Mouse (Mus musculus) MEL (cell line): ENCODE data around the gene Bloc1s4. TPM values are rescaled to one million over a fixed set of nuclear protein-coding genes. Genes with fewer than 3 reads are reported as not detected.
A peak's percentile ranks its signal among the peaks of the same experiment; 100 is the strongest.

Experiments used
- DNase-seq: peaks from one replicate; pipeline ENCODE4 v3.0.0; 2011; ENCODE audit warnings: low read depth, low spot score
- H3K27ac ChIP-seq: 2 replicates; pipeline ENCODE4 v1.5.1; 2012; ENCODE audit warnings: low read depth, mild to moderate bottlenecking, control low read depth, low read length, moderate library complexity; ENCODE audit not compliant: control insufficient read depth
- H3K27me3 ChIP-seq, 2 experiments: fragments of 150-350 bp in 1 of 2; sonication (generic) in 1 of 2; 2 replicates each; pipeline ENCODE4 v1.6.1; 2012; ENCODE audit warnings: low read length in 2 of 2, mild to moderate bottlenecking in 2 of 2, improper control_type of control experiment in 1 of 2, moderate library complexity in 1 of 2; ENCODE audit not compliant: insufficient read depth in 2 of 2, control insufficient read depth in 1 of 2
- H3K36me3 ChIP-seq, 2 experiments: 2 replicates each; pipeline ENCODE4 v1.6.1; 2012 to 2014; ENCODE audit warnings: low read length in 2 of 2, improper control_type of control experiment in 1 of 2, inconsistent platforms in 1 of 2, mild to moderate bottlenecking in 1 of 2; ENCODE audit not compliant: insufficient read depth in 2 of 2, control insufficient read depth in 1 of 2
- H3K4me1 ChIP-seq, 2 experiments: fragments of 150-350 bp in 1 of 2; sonication (generic) in 1 of 2; 2 replicates each; pipeline ENCODE4 v1.6.1; 2012; ENCODE audit warnings: low read length in 2 of 2, improper control_type of control experiment in 1 of 2, mild to moderate bottlenecking in 1 of 2; ENCODE audit not compliant: insufficient read depth in 2 of 2, control insufficient read depth in 1 of 2
- H3K4me3 ChIP-seq, 2 experiments: fragments of 150-350 bp in 1 of 2; sonication (generic) in 1 of 2; 2 replicates each; pipeline ENCODE4 v1.5.1; 2012; ENCODE audit warnings: low read depth in 2 of 2, low read length in 2 of 2, mild to moderate bottlenecking in 2 of 2, moderate library complexity in 2 of 2, control low read depth in 1 of 2, improper control_type of control experiment in 1 of 2; ENCODE audit not compliant: control insufficient read depth in 1 of 2, insufficient read depth in 1 of 2
- H3K79me2 ChIP-seq: 2 replicates; pipeline ENCODE4 v1.6.1; 2012; ENCODE audit warnings: mild to moderate bottlenecking, low read length, moderate library complexity; ENCODE audit not compliant: control insufficient read depth, poor library complexity, insufficient read depth
- H3K9ac ChIP-seq: 2 replicates; pipeline ENCODE4 v1.6.1; 2012; ENCODE audit warnings: low read depth, mild to moderate bottlenecking, control low read depth, low read length, moderate library complexity; ENCODE audit not compliant: control insufficient read depth, poor library complexity, severe bottlenecking
- H3K9me3 ChIP-seq: fragments of 150-350 bp; sonication (generic); replicated peaks from 2 replicates; pipeline ENCODE4 v1.6.1; 2012; ENCODE audit warnings: mild to moderate bottlenecking, low read length, improper control_type of control experiment, moderate library complexity; ENCODE audit not compliant: insufficient read depth
- CHD1 ChIP-seq: IDR thresholded peaks from 2 replicates; pipeline ENCODE4 v1.6.1; 2012; ENCODE audit warnings: low read depth, mild to moderate bottlenecking, inconsistent platforms, low read length, improper control_type of control experiment
- CHD2 ChIP-seq: IDR thresholded peaks from 2 replicates; pipeline ENCODE4 v1.6.1; 2011; ENCODE audit warnings: low read length, improper control_type of control experiment
- CTCF ChIP-seq, 3 experiments: IDR thresholded peaks in 2 of 3; conservative IDR thresholded peaks in 1 of 3; 2 replicates each; pipeline ENCODE4 v1.5.1; 2011 to 2012; ENCODE audit warnings: low read length in 3 of 3, low read depth in 2 of 3, mild to moderate bottlenecking in 2 of 3, improper control_type of control experiment in 1 of 3, inconsistent platforms in 1 of 3, mixed read lengths in 1 of 3, moderate library complexity in 1 of 3; ENCODE audit not compliant: control insufficient read depth in 1 of 3, insufficient read depth in 1 of 3, poor library complexity in 1 of 3, severe bottlenecking in 1 of 3
- E2F4 ChIP-seq: IDR thresholded peaks from 2 replicates; pipeline ENCODE4 v1.6.1; 2011; ENCODE audit warnings: low read depth, low read length, improper control_type of control experiment, borderline replicate concordance
- EP300 ChIP-seq, 2 experiments: IDR thresholded peaks; 2 replicates each; pipeline ENCODE4 v1.6.1; 2011; ENCODE audit warnings: improper control_type of control experiment in 2 of 2, low read length in 2 of 2, low read depth in 1 of 2, mild to moderate bottlenecking in 1 of 2
- ETS1 ChIP-seq: IDR thresholded peaks from 2 replicates; pipeline ENCODE4 v1.6.1; 2012; ENCODE audit warnings: low read depth, mild to moderate bottlenecking, inconsistent platforms, low read length, improper control_type of control experiment, moderate library complexity
- GABPA ChIP-seq: IDR thresholded peaks from 2 replicates; pipeline ENCODE4 v1.6.1; 2012; ENCODE audit warnings: low read depth, mild to moderate bottlenecking, inconsistent platforms, low read length, improper control_type of control experiment, moderate library complexity
- GATA1 ChIP-seq: IDR thresholded peaks from 2 replicates; pipeline ENCODE4 v1.6.1; 2011; ENCODE audit warnings: low read depth, low read length, improper control_type of control experiment
- HCFC1 ChIP-seq: IDR thresholded peaks from 2 replicates; pipeline ENCODE4 v1.6.1; 2012; ENCODE audit warnings: low read depth, mild to moderate bottlenecking, inconsistent platforms, low read length, improper control_type of control experiment, moderate library complexity
- JUND ChIP-seq: IDR thresholded peaks from 2 replicates; pipeline ENCODE4 v1.6.1; 2011; ENCODE audit warnings: low read depth, mild to moderate bottlenecking, improper control_type of control experiment, low read length
- KAT2A ChIP-seq: conservative IDR thresholded peaks from 2 replicates; pipeline ENCODE4 v1.6.1; 2012; ENCODE audit warnings: low read depth, low read length, improper control_type of control experiment, inconsistent platforms
- MAFK ChIP-seq: IDR thresholded peaks from 2 replicates; pipeline ENCODE4 v1.6.1; 2011; ENCODE audit warnings: low read depth, mild to moderate bottlenecking, low read length, improper control_type of control experiment, borderline replicate concordance
- MAX ChIP-seq: IDR thresholded peaks from 2 replicates; pipeline ENCODE4 v1.6.1; 2011; ENCODE audit warnings: low read length, improper control_type of control experiment
- MEF2A ChIP-seq: IDR thresholded peaks from 2 replicates; pipeline ENCODE4 v1.6.1; 2014; ENCODE audit warnings: low read depth, mild to moderate bottlenecking, inconsistent platforms, low read length, improper control_type of control experiment; ENCODE audit not compliant: poor library complexity, insufficient replicate concordance, severe bottlenecking; ENCODE audit errors: extremely low read depth
- MXI1 ChIP-seq: IDR thresholded peaks from 2 replicates; pipeline ENCODE4 v1.6.1; 2011; ENCODE audit warnings: mild to moderate bottlenecking, low read depth, low read length, improper control_type of control experiment
- MYC ChIP-seq: IDR thresholded peaks from 2 replicates; pipeline ENCODE4 v1.6.1; 2011; ENCODE audit warnings: low read depth, mild to moderate bottlenecking, low read length, improper control_type of control experiment, moderate library complexity
- NELFE ChIP-seq: IDR thresholded peaks from 2 replicates; pipeline ENCODE4 v1.6.1; 2011; ENCODE audit warnings: low read depth, low read length, improper control_type of control experiment
- NRF1 ChIP-seq: IDR thresholded peaks from 2 replicates; pipeline ENCODE4 v1.6.1; 2014; ENCODE audit warnings: low read depth, mild to moderate bottlenecking, inconsistent platforms, low read length, improper control_type of control experiment, moderate library complexity; ENCODE audit not compliant: poor library complexity, insufficient read depth, severe bottlenecking
- POLR2AphosphoS2 ChIP-seq: IDR thresholded peaks from 2 replicates; pipeline ENCODE4 v1.6.1; 2011; ENCODE audit warnings: low read length, improper control_type of control experiment
- RAD21 ChIP-seq: IDR thresholded peaks from 2 replicates; pipeline ENCODE4 v1.6.1; 2011; ENCODE audit warnings: mild to moderate bottlenecking, low read depth, low read length, improper control_type of control experiment
- RCOR1 ChIP-seq: IDR thresholded peaks from 2 replicates; pipeline ENCODE4 v1.6.1; 2012; ENCODE audit warnings: low read depth, mild to moderate bottlenecking, inconsistent platforms, low read length, improper control_type of control experiment
- SMC3 ChIP-seq: IDR thresholded peaks from 2 replicates; pipeline ENCODE4 v1.6.1; 2011; ENCODE audit warnings: low read depth, low read length, improper control_type of control experiment
- TAL1 ChIP-seq: IDR thresholded peaks from 2 replicates; pipeline ENCODE4 v1.6.1; 2012; ENCODE audit warnings: mild to moderate bottlenecking, inconsistent platforms, low read length, moderate library complexity, mixed read lengths
- TBP ChIP-seq: IDR thresholded peaks from 2 replicates; pipeline ENCODE4 v1.8.0; 2011; ENCODE audit warnings: low read depth, low read length, improper control_type of control experiment
- TCF12 ChIP-seq: IDR thresholded peaks from 2 replicates; pipeline ENCODE4 v1.6.1; 2014; ENCODE audit warnings: low read depth, mild to moderate bottlenecking, inconsistent platforms, low read length, improper control_type of control experiment, moderate library complexity
- UBTF ChIP-seq: IDR thresholded peaks from 2 replicates; pipeline ENCODE4 v1.6.1; 2012; ENCODE audit warnings: low read depth, mild to moderate bottlenecking, inconsistent platforms, low read length, improper control_type of control experiment, moderate library complexity, borderline replicate concordance; ENCODE audit not compliant: insufficient read depth
- USF1 ChIP-seq: IDR thresholded peaks from 2 replicates; pipeline ENCODE4 v1.6.1; 2014; ENCODE audit warnings: low read depth, mild to moderate bottlenecking, inconsistent platforms, low read length, improper control_type of control experiment, moderate library complexity
- USF2 ChIP-seq, 2 experiments: IDR thresholded peaks; 2 replicates each; pipeline ENCODE4 v1.6.1; 2011 to 2012; ENCODE audit warnings: improper control_type of control experiment in 2 of 2, low read length in 2 of 2, borderline replicate concordance in 1 of 2, inconsistent platforms in 1 of 2, low read depth in 1 of 2, mild to moderate bottlenecking in 1 of 2; ENCODE audit not compliant: insufficient read depth in 1 of 2
- ZC3H11A ChIP-seq: IDR thresholded peaks from 2 replicates; pipeline ENCODE4 v1.6.1; 2012; ENCODE audit warnings: low read depth, mild to moderate bottlenecking, inconsistent platforms, low read length, improper control_type of control experiment
- ZKSCAN1 ChIP-seq: IDR thresholded peaks from 2 replicates; pipeline ENCODE4 v1.6.1; 2012; ENCODE audit warnings: low read depth, mild to moderate bottlenecking, inconsistent platforms, low read length, improper control_type of control experiment, moderate library complexity
- ZMIZ1 ChIP-seq: IDR thresholded peaks from 2 replicates; pipeline ENCODE4 v1.6.1; 2012; ENCODE audit warnings: low read depth, mild to moderate bottlenecking, inconsistent platforms, low read length, improper control_type of control experiment, moderate library complexity
- ZNF384 ChIP-seq: IDR thresholded peaks from 2 replicates; pipeline ENCODE4 v1.6.1; 2012; ENCODE audit warnings: low read depth, mild to moderate bottlenecking, inconsistent platforms, low read length, improper control_type of control experiment
- polyA plus RNA-seq, 2 experiments: library from polyadenylated mRNA; stranded (reverse) in 1 of 2; unstranded in 1 of 2; fragments of >175 nt in 1 of 2; fragments of >200 nt in 1 of 2; gene quantifications; 2 replicates each; pipeline versions ENCODE4 v1.2.1 to v1.2.4; 2012; ENCODE audit warnings: low replicate concordance in 2 of 2, low read depth in 1 of 2; ENCODE audit not compliant: insufficient read length in 2 of 2, insufficient read depth in 1 of 2, missing spikeins in 1 of 2
- total RNA-seq: library from RNA; depleted of rRNA; stranded (reverse); fragments of 300-350 nt; gene quantifications from 2 replicates; pipeline ENCODE4 v1.2.3, GENCODE M21; 2012

The Bloc1s4 gene
- total and polyA plus RNA-seq, 3 experiments = 29.8 to 32.9 TPM; not detected in 1

DNA sequence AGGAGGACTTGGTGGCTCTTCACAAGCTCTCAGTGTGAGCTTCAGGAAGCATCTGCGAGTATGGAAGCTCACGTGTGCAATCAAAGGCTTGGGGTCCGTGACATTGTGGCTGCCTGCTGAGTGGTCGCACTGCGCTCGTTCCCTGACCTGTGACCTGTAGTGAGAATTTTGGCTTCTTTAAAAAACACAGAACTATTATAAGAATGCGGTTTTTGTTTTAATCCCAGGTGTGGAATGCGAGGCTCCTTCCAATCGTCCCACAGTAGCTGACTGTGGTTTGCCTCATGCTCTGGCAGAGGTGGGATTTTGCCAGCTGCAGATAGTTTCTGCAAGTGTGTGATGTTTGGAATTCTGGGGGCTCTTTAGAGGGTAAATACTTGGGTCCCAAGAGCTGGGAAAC lies 25.1 kb downstream of the Bloc1s4 start:
- H3K27ac ChIP-seq = no peak overlapping the region

GRCm38 (mm10) chr5:36722415-36722856 lies 26.0 kb downstream of the Bloc1s4 start:
- H3K4me3 ChIP-seq = no peak overlapping the region
- peak overlapping the region; percentile 48 for H3K27ac ChIP-seq
- no peaks in the 10 kb centered on the region for H3K79me2 ChIP-seq
- H3K9me3 ChIP-seq = no peaks in the 10 kb centered on the region
- peaks cover 0 to 33% of the 10 kb centered on the region in 2 experiments; a peak in 2 of 4 replicates for H3K36me3 ChIP-seq
- peak; percentile 89 for DNase-seq
- peaks cover 16 to 38% of the 10 kb centered on the region in 2 experiments for H3K4me1 ChIP-seq
- no peaks in the 10 kb centered on the region for H3K27me3 ChIP-seq
- H3K9ac ChIP-seq = no peak overlapping the region
- TF ChIP-seq MEF2A (no peak), GATA1 (peak; percentile 72), TAL1 (peak; percentile 38), ETS1 (peak; percentile 88), HCFC1 (no peak), TBP (0 out of 2 replicates have a peak, but pooled peaks have one; percentile 37), MXI1 (peak; percentile 90), E2F4 (no peak), POLR2AphosphoS2 (no peak), CHD2 (no peak), CHD1 (no peak), NELFE (no peak), MAX (peak; percentile 78), ZMIZ1 (no peak), KAT2A (no peak), TCF12 (peak; percentile 66), ZNF384 (no peak), JUND (no peak), NRF1 (no peak), MAFK (0 out of 2 replicates have a peak, but pooled peaks have one; percentile 51), ZKSCAN1 (no peak), CTCF (IDR thresholded peaks at IDR 0.05 in 2 of 3, conservative IDR thresholded peaks at IDR 0.05 in 1 of 3; ENCODE audit: control insufficient read depth in 1 of 3, insufficient read depth in 1 of 3, low read depth in 2 of 3, low read length in 3 of 3, poor library complexity in 1 of 3, severe bottlenecking in 1 of 3) (no peak), USF1 (peak; percentile 81), RAD21 (no peak), ZC3H11A (peak; percentile 5; the same call in 1 of the 2 replicates)

More for the DNA sequence above, 25.1 kb downstream of the Bloc1s4 start:
- no peaks in the 10 kb centered on the region for H3K9me3 ChIP-seq
- H3K9ac ChIP-seq = no peak overlapping the region
- no peaks in the 10 kb centered on the region for H3K79me2 ChIP-seq
- DNase-seq = no peak
- H3K4me1 ChIP-seq = peaks cover 16 to 38% of the 10 kb centered on the region in 2 experiments
- H3K27me3 ChIP-seq = no peaks in the 10 kb centered on the region
- H3K4me3 ChIP-seq = no peak overlapping the region
- peaks cover 0 to 33% of the 10 kb centered on the region in 2 experiments; a peak in 2 of 4 replicates for H3K36me3 ChIP-seq
- TF ChIP-seq ZNF384 = no peak
- no peak for TF ChIP-seq KAT2A
- no peak for TF ChIP-seq USF2 (IDR thresholded peaks at IDR 0.05; ENCODE audit: borderline replicate concordance in 1 of 2, insufficient read depth in 1 of 2, low read depth in 1 of 2, low read length in 2 of 2)
- no peak for TF ChIP-seq POLR2AphosphoS2
- no peak for TF ChIP-seq MAX
- TF ChIP-seq GATA1 = no peak
- no peak for TF ChIP-seq ZKSCAN1
- TF ChIP-seq TAL1 = no peak
- TF ChIP-seq EP300 (IDR thresholded peaks at IDR 0.05; ENCODE audit: low read depth in 1 of 2, low read length in 2 of 2) = no peak
- TF ChIP-seq MYC = no peak
- TF ChIP-seq GABPA = no peak
- TF ChIP-seq CTCF (IDR thresholded peaks at IDR 0.05 in 2 of 3, conservative IDR thresholded peaks at IDR 0.05 in 1 of 3; ENCODE audit: control insufficient read depth in 1 of 3, insufficient read depth in 1 of 3, low read depth in 2 of 3, low read length in 3 of 3, poor library complexity in 1 of 3, severe bottlenecking in 1 of 3) = no peak
- no peak for TF ChIP-seq SMC3
- no peak for TF ChIP-seq NELFE
- no peak for TF ChIP-seq TCF12
- TF ChIP-seq TBP = no peak
- no peak for TF ChIP-seq RCOR1
- no peak for TF ChIP-seq MAFK
- no peak for TF ChIP-seq UBTF
